Mouse (Mus musculus) brain, embryonic 14.5 days (tissue): ENCODE results near the gene Irak3.

ENCODE experiments used
- CTCF ChIP-seq: fragments of 200-500 bp; IDR thresholded peaks from 2 replicates; pipeline ENCODE4 v1.5.1; 2012; ENCODE audit warnings: inconsistent platforms, mild to moderate bottlenecking, moderate library complexity, borderline replicate concordance; ENCODE audit not compliant: insufficient read depth, insufficient read length; ENCODE audit errors: extremely low read depth
- POLR2A ChIP-seq: fragments of 200-500 bp; IDR thresholded peaks from 2 replicates; pipeline ENCODE4 v1.6.1; 2012; ENCODE audit warnings: mild to moderate bottlenecking, inconsistent platforms, borderline replicate concordance; ENCODE audit not compliant: poor library complexity, insufficient read depth, insufficient read length, severe bottlenecking; ENCODE audit errors: extremely low read depth

DNA sequence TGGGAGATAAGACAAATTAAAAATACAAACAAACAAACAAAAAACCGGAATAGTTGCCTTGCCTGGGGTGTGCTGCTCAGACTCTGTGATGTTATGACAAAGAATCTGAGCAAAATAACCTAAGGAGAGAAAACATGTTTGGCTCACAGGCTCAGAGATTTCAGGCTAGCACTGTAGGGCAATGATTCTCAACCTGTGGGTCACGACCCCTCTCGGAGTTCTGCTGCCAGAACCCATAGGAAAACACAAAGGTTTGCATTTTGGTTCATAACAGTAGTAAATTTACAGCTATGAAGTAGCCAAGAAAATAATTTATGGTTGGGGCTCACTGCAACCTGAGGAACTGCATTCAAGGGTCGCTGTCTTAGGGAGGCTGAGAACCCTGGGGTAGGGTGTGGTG lies 9.7 kb downstream of the Irak3 start:
- TF ChIP-seq POLR2A, result no peak
- TF ChIP-seq CTCF, result no peak
